Mouse (Mus musculus) embryonic fibroblast, embryonic 13.5 days (primary cell): ENCODE results near the gene Nrp2.

Experiments used
- CTCF ChIP-seq: IDR thresholded peaks from 2 replicates; pipeline ENCODE4 v1.5.1; 2011; ENCODE audit warnings: mild to moderate bottlenecking, control low read depth, low read length, moderate library complexity, borderline replicate concordance; ENCODE audit not compliant: insufficient read depth
- POLR2A ChIP-seq: IDR thresholded peaks from 2 replicates; pipeline ENCODE4 v1.6.1; 2011; ENCODE audit warnings: low read depth, mild to moderate bottlenecking, control low read depth, low read length, moderate library complexity

GRCm38 (mm10) chr1:62701065-62701921 is 1.8 kb upstream of the Nrp2 start:
- TF ChIP-seq POLR2A (no peak), CTCF (no peak; the same call in 1 of the 2 replicates)
